Mouse (Mus musculus) heart, embryonic 11.5 days (tissue): ENCODE measurements around the gene Dlx2. TPM values are rescaled to one million over a fixed set of nuclear protein-coding genes. Genes with fewer than 3 reads are reported as not detected.

ENCODE experiments used
- ATAC-seq: fragments of 200-750 bp; cut with Nextera tagmentation; replicated peaks from 2 replicates; pipeline ENCODE4 v1.8.0; 2017; ENCODE audit warnings: moderate library complexity; ENCODE audit not compliant: insufficient number of reproducible peaks, low FRiP score, low TSS enrichment
- H3K27ac ChIP-seq: fragments of 300-500 bp; sonication (generic); 2 replicates; pipeline ENCODE4 v1.5.1; 2014; ENCODE audit warnings: mild to moderate bottlenecking, low read depth, low read length
- H3K27me3 ChIP-seq: fragments of 300-500 bp; sonication (generic); 2 replicates; pipeline ENCODE4 v1.6.1; 2014; ENCODE audit warnings: mild to moderate bottlenecking, low read length, mixed read lengths; ENCODE audit not compliant: control insufficient read depth, insufficient read depth
- H3K36me3 ChIP-seq: fragments of 300-500 bp; sonication (generic); 2 replicates; pipeline ENCODE4 v1.6.1; 2014; ENCODE audit warnings: mild to moderate bottlenecking, low read length, moderate library complexity, mixed read lengths; ENCODE audit not compliant: control insufficient read depth, insufficient read depth
- H3K4me1 ChIP-seq: fragments of 300-500 bp; sonication (generic); 2 replicates; pipeline ENCODE4 v1.6.1; 2014; ENCODE audit warnings: low read length; ENCODE audit not compliant: control insufficient read depth, insufficient read depth
- H3K4me2 ChIP-seq: fragments of 300-500 bp; sonication (generic); 2 replicates; pipeline ENCODE4 v1.6.1; 2014; ENCODE audit warnings: mild to moderate bottlenecking, moderate library complexity
- H3K4me3 ChIP-seq: fragments of 300-500 bp; sonication (generic); 2 replicates; pipeline ENCODE4 v1.5.1; 2014; ENCODE audit warnings: low read depth, low read length
- H3K9ac ChIP-seq: fragments of 300-500 bp; sonication (generic); 2 replicates; pipeline ENCODE4 v1.6.1; 2014; ENCODE audit warnings: mild to moderate bottlenecking, low read depth, low read length, moderate library complexity
- H3K9me3 ChIP-seq: fragments of 300-500 bp; sonication (generic); replicated peaks from 2 replicates; pipeline ENCODE4 v1.6.1; 2016; ENCODE audit warnings: low read length; ENCODE audit not compliant: control insufficient read depth
- WGBS: fragments of 180-500 bp; shearing (Covaris S2); extraction: QIAGEN DNeasy Blood & Tissue Kit; methylation state at CpG from one replicate; pipeline ENCODE4 v1.1.7; 2014; ENCODE audit not compliant: insufficient replicate concordance; 5-methylcytosine and 5-hydroxymethylcytosine counted together
- polyA plus RNA-seq: library from polyadenylated mRNA; unstranded; fragments of >200 nt; fragmentation: Nextera tagmentation; extraction: Ambion mirVana; gene quantifications from 2 replicates; pipeline ENCODE4 v1.2.1, GENCODE M21; 2014

Gene Dlx2
- polyA plus RNA-seq, 1 experiment from 2014 or later = 1.3 TPM

- no peak overlapping the region for H3K4me2 ChIP-seq
- 77% methylated on average over 16 of the region's 16 CpGs for WGBS
- no peak overlapping the region for H3K9ac ChIP-seq
- no peaks in the 10 kb centered on the region for H3K9me3 ChIP-seq
- H3K4me1 ChIP-seq = 0 out of 2 replicates have a peak, but pooled peaks cover 2% of the 10 kb centered on the region
- no peaks in the 10 kb centered on the region for H3K36me3 ChIP-seq
- no peak overlapping the region for H3K27ac ChIP-seq
- H3K4me3 ChIP-seq = no peak overlapping the region
- H3K27me3 ChIP-seq = no peaks in the 10 kb centered on the region
- ATAC-seq = no peak
These were observed 47.0 kb downstream of the Dlx2 start for GRCm38 (mm10) chr2:71499276-71500230.

GRCm38 (mm10) chr2:71497175-71497574 lies 49.4 kb downstream of the Dlx2 start:
- WGBS = 48% methylated on average over 5 of the region's 5 CpGs
- Histone ChIP-seq H3K4me2 (no peak overlapping the region), H3K4me3 (no peak overlapping the region), H3K27me3 (no peaks in the 10 kb centered on the region), H3K36me3 (no peaks in the 10 kb centered on the region), H3K9me3 (no peaks in the 10 kb centered on the region), H3K9ac (no peak overlapping the region), H3K27ac (no peak overlapping the region), H3K4me1 (0 out of 2 replicates have a peak, but pooled peaks cover 2% of the 10 kb centered on the region)
- no peak for ATAC-seq

GRCm38 (mm10) chr2:71494971-71495370 lies 51.6 kb downstream of the Dlx2 start:
- H3K27me3 ChIP-seq = no peaks in the 10 kb centered on the region
- no peak overlapping the region for H3K4me3 ChIP-seq
- no peak overlapping the region for H3K4me2 ChIP-seq
- 37% methylated on average over 4 of the region's 4 CpGs for WGBS
- H3K36me3 ChIP-seq = no peaks in the 10 kb centered on the region
- no peak overlapping the region for H3K9ac ChIP-seq
- H3K9me3 ChIP-seq = no peaks in the 10 kb centered on the region
- no peak for ATAC-seq
- H3K4me1 ChIP-seq = 0 out of 2 replicates have a peak, but pooled peaks cover 2% of the 10 kb centered on the region
- H3K27ac ChIP-seq = no peak overlapping the region

- no peak for ATAC-seq
These were observed 52.1 kb downstream of the Dlx2 start for GRCm38 (mm10) chr2:71494503-71494902.

More at GRCm38 (mm10) chr2:71494503-71494902, 52.1 kb downstream of the Dlx2 start:
- Histone ChIP-seq H3K4me2 (no peak overlapping the region), H3K27ac (no peak overlapping the region), H3K9ac (no peak overlapping the region), H3K36me3 (no peaks in the 10 kb centered on the region), H3K9me3 (no peaks in the 10 kb centered on the region), H3K4me1 (0 out of 2 replicates have a peak, but pooled peaks cover 2% of the 10 kb centered on the region), H3K4me3 (no peak overlapping the region), H3K27me3 (no peaks in the 10 kb centered on the region)
- 67% methylated on average over 10 of the region's 10 CpGs for WGBS

Other genes starting within 250 kb of the Dlx2 start
- 86.9 and 94.7 TPM in 2 replicates for gene Slc25a12, start 179.0 kb downstream of the Dlx2 start, polyA plus RNA-seq
- 140 and 144 TPM in 2 replicates for gene Hat1, start 157.8 kb downstream of the Dlx2 start, polyA plus RNA-seq
- gene Metap1d, start 93.5 kb downstream of the Dlx2 start, polyA plus RNA-seq = 32.4 and 34.8 TPM in 2 replicates
- 1.0 and 2.1 TPM in 2 replicates for gene Dlx1, start 18.6 kb downstream of the Dlx2 start, polyA plus RNA-seq
- gene Itga6, start 198.9 kb upstream of the Dlx2 start, polyA plus RNA-seq = 128 and 152 TPM in 2 replicates